Mouse (Mus musculus) neural tube, embryonic 14.5 days (tissue): ENCODE data around the gene Kdm4b. TPM values are rescaled to one million over a fixed set of nuclear protein-coding genes. Genes with fewer than 3 reads are reported as not detected.
A peak's percentile ranks its signal among the peaks of the same experiment; 100 is the strongest.

Experiments used
- ATAC-seq: fragments of 200-750 bp; cut with Nextera tagmentation; 2 replicates; pipeline ENCODE4 v1.8.0; 2017; ENCODE audit warnings: low read depth, mild to moderate bottlenecking, moderate TSS enrichment, moderate library complexity
- H3K27ac ChIP-seq: fragments of 300-500 bp; sonication (generic); 2 replicates; pipeline ENCODE4 v1.5.1; 2014; ENCODE audit warnings: low read depth, mild to moderate bottlenecking, control low read depth, low read length, moderate library complexity, mixed read lengths
- H3K27me3 ChIP-seq: fragments of 300-500 bp; sonication (generic); 2 replicates; pipeline ENCODE4 v1.6.1; 2014; ENCODE audit warnings: low read length; ENCODE audit not compliant: control insufficient read depth, insufficient read depth
- H3K36me3 ChIP-seq: fragments of 300-500 bp; sonication (generic); 2 replicates; pipeline ENCODE4 v1.6.1; 2014; ENCODE audit warnings: low read length, mixed read lengths; ENCODE audit not compliant: control insufficient read depth, insufficient read depth
- H3K4me1 ChIP-seq: fragments of 300-500 bp; sonication (generic); 2 replicates; pipeline ENCODE4 v1.6.1; 2014; ENCODE audit warnings: low read length; ENCODE audit not compliant: control insufficient read depth, insufficient read depth
- H3K4me2 ChIP-seq: fragments of 300-500 bp; sonication (generic); 2 replicates; pipeline ENCODE4 v1.6.1; 2014; ENCODE audit warnings: mild to moderate bottlenecking, low read depth, low read length, control low read depth
- H3K4me3 ChIP-seq: fragments of 300-500 bp; sonication (generic); 2 replicates; pipeline ENCODE4 v1.5.1; 2014; ENCODE audit warnings: low read depth, low read length, control low read depth, mixed read lengths
- H3K9ac ChIP-seq: fragments of 300-500 bp; sonication (generic); replicated peaks from 2 replicates; pipeline ENCODE4 v1.6.1; 2014; ENCODE audit warnings: low read depth, mild to moderate bottlenecking, control low read depth, low read length, mixed read lengths
- H3K9me3 ChIP-seq: fragments of 300-500 bp; sonication (generic); 2 replicates; pipeline ENCODE4 v1.6.1; 2016; ENCODE audit warnings: low read length; ENCODE audit not compliant: control insufficient read depth
- WGBS: fragments of 180-500 bp; shearing (Covaris S2); extraction: QIAGEN DNeasy Blood & Tissue Kit; methylation state at CpG from one replicate; pipeline ENCODE4 v1.1.7; 2014; 5-methylcytosine and 5-hydroxymethylcytosine counted together
- polyA plus RNA-seq: library from polyadenylated mRNA; unstranded; fragments of >200 nt; fragmentation: Nextera tagmentation; extraction: Ambion mirVana; gene quantifications from 2 replicates; pipeline ENCODE4 v1.2.1, GENCODE M21; 2014

The Kdm4b gene
- polyA plus RNA-seq, 1 experiment from 2014 or later: 58.6 TPM

GRCm38 (mm10) chr17:56331256-56331655 is 5.4 kb downstream of the Kdm4b start:
- Histone ChIP-seq H3K27me3 (no peaks in the 10 kb centered on the region), H3K4me2 (no peak overlapping the region), H3K36me3 (no peaks in the 10 kb centered on the region), H3K27ac (no peak overlapping the region), H3K4me3 (no peak overlapping the region), H3K9ac (0 out of 2 replicates have a peak overlapping the region, but pooled peaks have one; percentile 16), H3K4me1 (peaks cover 37% of the 10 kb centered on the region), H3K9me3 (no peaks in the 10 kb centered on the region)
- ATAC-seq: no peak

- no peaks in the 10 kb centered on the region for H3K9me3 ChIP-seq
- H3K9ac ChIP-seq: no peak overlapping the region
- no peak overlapping the region for H3K4me3 ChIP-seq
- peaks cover 28% of the 10 kb centered on the region for H3K4me1 ChIP-seq
- WGBS: 42% methylated on average over 8 of the region's 8 CpGs
- H3K27me3 ChIP-seq: no peaks in the 10 kb centered on the region
- ATAC-seq: no peak
- H3K36me3 ChIP-seq: no peaks in the 10 kb centered on the region
- no peak overlapping the region for H3K27ac ChIP-seq
- no peak overlapping the region for H3K4me2 ChIP-seq
Measured at GRCm38 (mm10) chr17:56332987-56333386, 7.1 kb downstream of the Kdm4b start.

GRCm38 (mm10) chr17:56337190-56337589 is 11.3 kb downstream of the Kdm4b start:
- ATAC-seq: no peak
- H3K4me1 ChIP-seq: 0 out of 2 replicates have a peak, but pooled peaks cover 4% of the 10 kb centered on the region
- H3K4me2 ChIP-seq: no peak overlapping the region
- no peaks in the 10 kb centered on the region for H3K36me3 ChIP-seq
- no peaks in the 10 kb centered on the region for H3K9me3 ChIP-seq
- no peaks in the 10 kb centered on the region for H3K27me3 ChIP-seq
- 57% methylated on average over 4 of the region's 4 CpGs for WGBS
- no peak overlapping the region for H3K27ac ChIP-seq
- H3K9ac ChIP-seq: no peak overlapping the region
- no peak overlapping the region for H3K4me3 ChIP-seq

GRCm38 (mm10) chr17:56337791-56338190 is 11.9 kb downstream of the Kdm4b start:
- H3K4me1 ChIP-seq: 0 out of 2 replicates have a peak, but pooled peaks cover 4% of the 10 kb centered on the region

GRCm38 (mm10) chr17:56338909-56339308 is 13.0 kb downstream of the Kdm4b start:
- no peak overlapping the region for H3K9ac ChIP-seq
- no peak overlapping the region for H3K27ac ChIP-seq
- WGBS: 56% methylated on average over 4 of the region's 4 CpGs
- no peaks in the 10 kb centered on the region for H3K27me3 ChIP-seq
- no peak overlapping the region for H3K4me2 ChIP-seq
- H3K36me3 ChIP-seq: no peaks in the 10 kb centered on the region
- ATAC-seq: no peak
- H3K4me3 ChIP-seq: no peak overlapping the region
- no peaks in the 10 kb centered on the region for H3K9me3 ChIP-seq
- H3K4me1 ChIP-seq: 0 out of 2 replicates have a peak, but pooled peaks cover 4% of the 10 kb centered on the region

More at GRCm38 (mm10) chr17:56337791-56338190, 11.9 kb downstream of the Kdm4b start:
- H3K9me3 ChIP-seq: no peaks in the 10 kb centered on the region
- no peaks in the 10 kb centered on the region for H3K27me3 ChIP-seq
- ATAC-seq: no peak
- H3K36me3 ChIP-seq: no peaks in the 10 kb centered on the region
- WGBS: 98% methylated on average over 6 of the region's 6 CpGs
- no peak overlapping the region for H3K9ac ChIP-seq
- no peak overlapping the region for H3K4me3 ChIP-seq
- H3K27ac ChIP-seq: no peak overlapping the region
- H3K4me2 ChIP-seq: no peak overlapping the region

- H3K36me3 ChIP-seq: 0 out of 2 replicates have a peak, but pooled peaks cover 4% of the 10 kb centered on the region
- ATAC-seq: no peak
- H3K9me3 ChIP-seq: no peaks in the 10 kb centered on the region
- H3K4me1 ChIP-seq: 0 out of 2 replicates have a peak, but pooled peaks cover 4% of the 10 kb centered on the region
- H3K27me3 ChIP-seq: no peaks in the 10 kb centered on the region
- no peak overlapping the region for H3K9ac ChIP-seq
- H3K4me3 ChIP-seq: no peak overlapping the region
- no peak overlapping the region for H3K4me2 ChIP-seq
- H3K27ac ChIP-seq: no peak overlapping the region
Measured at GRCm38 (mm10) chr17:56340717-56341116, 14.9 kb downstream of the Kdm4b start.

- H3K27me3 ChIP-seq: no peaks in the 10 kb centered on the region
- no peak overlapping the region for H3K27ac ChIP-seq
- no peaks in the 10 kb centered on the region for H3K9me3 ChIP-seq
- H3K4me3 ChIP-seq: no peak overlapping the region
- H3K4me1 ChIP-seq: no peaks in the 10 kb centered on the region
- 0 out of 2 replicates have a peak, but pooled peaks cover 4% of the 10 kb centered on the region for H3K36me3 ChIP-seq
- H3K9ac ChIP-seq: no peak overlapping the region
- no peak for ATAC-seq
- no peak overlapping the region for H3K4me2 ChIP-seq
- WGBS: 80% methylated on average over 3 of the region's 3 CpGs
Measured at GRCm38 (mm10) chr17:56343466-56343865, 17.6 kb downstream of the Kdm4b start.

- Histone ChIP-seq H3K4me3 (no peak overlapping the region), H3K27ac (no peak overlapping the region), H3K4me2 (no peak overlapping the region), H3K36me3 (peaks cover 4% of the 10 kb centered on the region; the same call in 1 of the 2 replicates), H3K4me1 (no peaks in the 10 kb centered on the region), H3K9me3 (no peaks in the 10 kb centered on the region), H3K9ac (no peak overlapping the region), H3K27me3 (no peaks in the 10 kb centered on the region)
- no peak for ATAC-seq
- 66% methylated on average over 2 of the region's 2 CpGs for WGBS
Measured at GRCm38 (mm10) chr17:56345364-56345763, 19.5 kb downstream of the Kdm4b start.

- Histone ChIP-seq H3K27me3 (no peaks in the 10 kb centered on the region), H3K9ac (no peak overlapping the region), H3K27ac (no peak overlapping the region), H3K4me1 (no peaks in the 10 kb centered on the region), H3K36me3 (peaks cover 19% of the 10 kb centered on the region), H3K9me3 (no peaks in the 10 kb centered on the region), H3K4me2 (no peak overlapping the region), H3K4me3 (no peak overlapping the region)
- 75% methylated on average over 4 of the region's 4 CpGs for WGBS
- ATAC-seq: no peak
Measured at GRCm38 (mm10) chr17:56348128-56348527, 22.3 kb downstream of the Kdm4b start.
